Mouse (Mus musculus) liver, embryonic 14.5 days (tissue): ENCODE data around the gene Ddx55.

Experiments used
- CTCF ChIP-seq: IDR thresholded peaks from 2 replicates; pipeline ENCODE4 v1.5.1; 2016; ENCODE audit warnings: antibody characterized with exemption, low read depth, control low read depth
- EP300 ChIP-seq: IDR thresholded peaks from 2 replicates; pipeline ENCODE4 v1.6.1; 2016; ENCODE audit warnings: antibody characterized with exemption, low read depth

- no peak for TF ChIP-seq CTCF
- no peak for TF ChIP-seq EP300
Observed at GRCm38 (mm10) chr5:124509200-124509599, 43.5 kb upstream of the Ddx55 start.
